In the genomic region with DNA sequence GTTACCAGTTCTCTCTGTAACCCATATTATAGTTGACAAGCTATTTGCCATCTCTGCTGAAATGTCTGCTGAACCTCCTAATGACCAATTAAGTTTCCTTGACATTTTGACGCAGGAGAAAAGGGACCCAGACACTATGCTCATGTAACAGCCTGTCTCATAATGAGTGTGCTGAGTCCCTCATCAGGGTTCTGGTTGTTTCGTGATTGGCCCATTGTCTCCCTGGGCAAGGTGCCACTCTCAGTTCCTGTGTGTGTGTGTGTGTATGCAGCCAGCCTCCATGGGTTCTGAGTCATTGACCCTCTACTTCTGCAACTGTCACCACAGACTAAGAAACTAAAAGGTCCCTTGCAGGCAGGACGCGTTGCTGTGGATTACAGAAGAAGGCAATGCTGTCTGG, we compare ENCODE assay signal across 11 mouse cellular contexts.
A peak's percentile ranks its signal among the peaks of the same experiment; 100 is the strongest.
DNase-seq lines count a peak whose midpoint lies in the region; ATAC-seq and TF ChIP-seq lines count a peak whose summit lies in the region.
"Had no signal": no experiment of that assay in that cellular context is flagged by ENCODE, and none has a peak within 500 bp of the region (broad histone marks: within the 10 kb centered on the region; RNA-seq: fewer than 3 reads in every experiment).

No protein-coding gene starts in this region.

- no peaks in the 10 kb centered on the region for H3K27me3 ChIP-seq in heart, embryonic 12.5 days (replicated peaks)
- H3K27me3 ChIP-seq: embryonic facial prominence, embryonic 13.5 days had no signal

- no peak for TF ChIP-seq POLR2A in bone marrow macrophage, adult 2 months (IDR thresholded peaks at IDR 0.05; ENCODE audit: borderline replicate concordance, low read depth, low read length)

- no peak for ATAC-seq in heart, embryonic 12.5 days (ENCODE audit: insufficient number of reproducible peaks, low FRiP score)
- peak; percentile 76 for ATAC-seq in inflammation-experienced regulatory T-cells, adult 6 months
- no peak for ATAC-seq in erythroid progenitor cell, adult 5-6 weeks (replicated peaks; ENCODE audit: low FRiP score, poor library complexity, severe bottlenecking)

- no peak overlapping the region for H3K4me2 ChIP-seq in heart, embryonic 12.5 days
- H3K4me2 ChIP-seq: embryonic facial prominence, embryonic 13.5 days had no signal

- no peak overlapping the region for H3K27ac ChIP-seq in heart, embryonic 12.5 days (ENCODE audit: poor library complexity, severe bottlenecking)
- H3K27ac ChIP-seq in bone marrow macrophage, adult 2 months (ENCODE audit: insufficient read depth, low read depth, low read length) = peak overlapping the region; percentile 57
- H3K27ac ChIP-seq: embryonic facial prominence, embryonic 13.5 days; heart, adult 2 months had no signal

- no peak for TF ChIP-seq CTCF in bone marrow macrophage, adult 2 months (IDR thresholded peaks at IDR 0.05; ENCODE audit: low read depth, low read length)

- H3K4me1 ChIP-seq in heart, embryonic 12.5 days (replicated peaks) = no peaks in the 10 kb centered on the region
- peaks cover 22% of the 10 kb centered on the region for H3K4me1 ChIP-seq in bone marrow macrophage, adult 2 months (ENCODE audit: control insufficient read depth, insufficient read depth, low read length)

- H3K9me3 ChIP-seq in heart, embryonic 12.5 days (replicated peaks) = no peaks in the 10 kb centered on the region
- H3K9me3 ChIP-seq: embryonic facial prominence, embryonic 13.5 days had no signal

- H3K9ac ChIP-seq in heart, embryonic 12.5 days = no peak overlapping the region
- H3K9ac ChIP-seq: embryonic facial prominence, embryonic 13.5 days had no signal

- H3K4me3 ChIP-seq in heart, embryonic 12.5 days = no peak overlapping the region
- H3K4me3 ChIP-seq in bone marrow macrophage, adult 2 months (ENCODE audit: insufficient read depth, low read length) = no peak overlapping the region
- H3K4me3 ChIP-seq: embryonic facial prominence, embryonic 13.5 days; heart, adult 2 months had no signal

- no peaks in the 10 kb centered on the region for H3K36me3 ChIP-seq in heart, embryonic 12.5 days
- H3K36me3 ChIP-seq: embryonic facial prominence, embryonic 13.5 days had no signal

- peak; percentile 96 for DNase-seq in heart, adult 11 months
- DNase-seq in A20 (ENCODE audit: low read depth, low spot score) = peak; percentile 78
- DNase-seq in right cerebral cortex, adult 18-20 months = no peak
- no peak for DNase-seq in gastrocnemius, adult 8-10 months (ENCODE audit: low spot score in 2 of 2)
- DNase-seq: kidney, adult 18-20 months had no signal

- 73% methylated on average over 4 of the region's 4 CpGs for WGBS in heart, embryonic 12.5 days

Comparison
In these comparisons a context has a peak if more than half of its experiments do, and no peak if none do; other contexts are left out.
1. DNase-seq: peak in heart, adult 11 months (single experiment) and A20 (single experiment); none in right cerebral cortex, adult 18-20 months (single experiment) and gastrocnemius, adult 8-10 months (0 of 2).